Mouse (Mus musculus) left cerebral cortex, adult 11 months (tissue): ENCODE measurements at regions not wholly inside any gene's neighbourhood (a gene's known extent, or its start where the extent isn't known, plus 50 kb on each side); places are given as distances from the start of the nearest gene placed in this dataset.

Experiments used
- DNase-seq: peaks from one replicate; pipeline ENCODE4 v3.0.0; 2022; ENCODE audit warnings: low spot score

DNA sequence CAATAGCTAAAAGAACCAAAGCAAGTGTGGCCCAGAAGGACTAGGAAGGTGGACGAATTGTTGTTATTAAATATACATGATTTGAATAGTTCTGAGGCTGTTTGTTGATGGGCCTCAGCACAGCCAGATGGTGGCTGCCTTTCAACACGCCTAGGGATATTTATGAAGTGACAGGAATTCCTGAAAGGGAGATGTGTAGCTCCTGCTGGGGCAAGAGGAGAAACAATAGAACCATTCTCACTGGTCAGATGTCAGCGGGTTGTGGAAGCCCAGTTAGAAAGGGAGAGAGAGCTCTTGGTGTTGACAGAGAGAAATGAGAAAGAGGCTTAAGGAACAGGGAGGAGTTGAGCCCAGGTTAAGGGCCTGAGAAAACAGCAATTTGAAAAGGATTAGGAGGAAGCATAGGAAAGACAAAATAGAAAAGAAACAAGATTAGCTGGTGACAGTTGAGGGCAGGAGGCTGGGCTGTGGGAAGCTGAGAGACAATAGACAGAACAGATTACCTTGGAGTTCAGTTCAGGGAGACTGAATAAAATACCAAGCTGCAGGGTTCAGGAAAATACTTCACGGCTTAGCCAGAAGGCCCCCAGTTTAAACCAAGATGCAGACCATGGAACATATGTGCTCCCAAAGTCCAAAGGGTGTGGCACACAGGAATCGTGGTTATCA is 174.7 kb upstream of the Ptbp2 start:
- no peak for DNase-seq

DNA sequence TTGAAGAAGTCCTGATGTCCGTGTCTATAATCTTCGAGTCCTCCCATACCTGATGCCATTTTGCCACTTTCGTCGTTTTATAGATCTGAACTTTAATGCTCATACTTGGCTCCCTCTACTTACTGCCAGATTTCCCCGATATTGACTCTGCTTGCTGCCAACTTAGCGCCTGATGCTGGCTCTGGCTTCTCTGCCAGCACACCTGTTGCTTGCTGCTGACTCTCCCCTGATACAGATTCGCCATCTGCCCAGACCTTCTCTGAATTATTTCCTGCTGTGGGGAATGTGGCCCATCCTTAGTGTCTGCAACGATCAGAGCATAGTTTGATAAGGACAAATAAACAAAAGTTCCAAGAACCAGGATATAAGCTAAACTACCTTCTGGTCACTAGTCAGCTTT is 173.3 kb upstream of the Ptbp2 start:
- no peak for DNase-seq

DNA sequence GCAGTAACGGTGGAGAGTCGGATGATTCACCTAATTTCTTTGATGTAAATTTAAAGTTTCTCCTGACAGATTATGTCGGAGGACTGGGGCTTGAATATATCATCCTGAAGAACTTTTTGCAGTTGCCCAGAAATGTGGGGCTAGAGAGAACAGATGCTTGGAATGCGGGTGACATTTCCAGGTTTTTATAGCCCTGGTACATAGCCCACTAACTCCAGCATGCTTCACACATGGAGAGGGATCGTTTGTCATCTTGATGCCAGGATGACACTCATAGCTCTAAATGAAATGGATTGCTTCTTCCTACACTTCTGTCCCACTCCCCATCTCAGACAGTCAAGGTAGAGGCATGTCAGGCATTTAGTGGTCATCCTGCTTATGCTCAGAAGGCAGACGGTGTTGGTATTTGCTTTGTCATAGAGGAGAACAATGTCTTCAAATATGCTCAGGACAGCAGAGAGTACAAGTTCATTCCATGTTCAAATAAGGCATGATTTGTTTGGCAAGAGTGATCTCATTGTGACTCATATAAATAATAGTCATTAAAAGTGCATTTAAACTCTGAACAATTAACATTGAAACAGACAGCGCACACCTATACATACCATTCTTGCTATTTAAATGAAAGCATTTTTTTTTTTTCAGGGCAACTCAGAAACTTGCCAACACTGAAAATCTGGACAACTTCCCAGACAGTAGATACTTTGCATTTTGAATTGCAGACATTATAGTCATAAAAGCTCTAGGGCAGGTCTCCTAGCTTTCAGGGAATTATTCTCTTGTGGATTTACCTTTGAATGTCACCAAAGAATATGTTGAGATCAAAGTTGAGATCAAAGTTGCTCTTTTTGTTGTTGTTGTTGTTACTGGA is 171.7 kb upstream of the Ptbp2 start:
- DNase-seq = no peak

DNA sequence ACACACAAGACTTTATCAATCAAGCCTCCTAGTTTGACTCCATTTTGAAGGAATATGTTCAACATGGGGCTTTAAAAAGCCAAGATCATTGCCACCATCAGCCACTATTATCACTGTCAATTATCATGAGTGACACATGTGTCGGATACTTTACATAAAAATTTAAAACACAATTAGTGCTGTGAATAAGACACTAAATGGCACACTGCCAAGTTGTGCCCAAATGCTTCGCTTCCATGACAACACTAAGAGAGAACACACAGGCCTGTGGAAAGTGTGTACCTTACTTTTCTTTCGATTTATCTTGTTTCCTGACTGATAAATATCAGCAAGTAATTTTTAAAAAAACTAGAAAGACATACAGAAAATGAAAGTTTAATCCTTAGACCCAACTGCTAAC is 166.5 kb upstream of the Ptbp2 start:
- DNase-seq = no peak

DNA sequence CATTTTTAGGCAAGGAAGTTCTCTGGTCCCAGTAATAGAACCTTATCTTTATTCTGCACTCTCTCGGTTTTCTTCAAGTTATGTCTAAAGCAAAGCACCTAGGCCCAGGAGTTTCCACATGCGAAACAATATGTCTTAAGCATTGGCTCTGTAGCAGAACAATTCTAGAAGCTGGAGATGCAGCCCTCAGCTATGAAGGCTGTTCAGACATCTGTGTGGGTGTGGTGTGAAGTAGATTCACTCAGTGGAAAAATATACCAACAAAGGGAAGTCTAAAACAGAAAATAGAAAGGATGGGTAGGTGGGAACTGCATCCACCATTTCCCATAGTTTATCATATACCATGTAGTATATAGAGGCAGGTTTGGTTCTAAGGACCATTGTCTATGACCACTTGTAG is 165.8 kb upstream of the Ptbp2 start:
- no peak for DNase-seq

DNA sequence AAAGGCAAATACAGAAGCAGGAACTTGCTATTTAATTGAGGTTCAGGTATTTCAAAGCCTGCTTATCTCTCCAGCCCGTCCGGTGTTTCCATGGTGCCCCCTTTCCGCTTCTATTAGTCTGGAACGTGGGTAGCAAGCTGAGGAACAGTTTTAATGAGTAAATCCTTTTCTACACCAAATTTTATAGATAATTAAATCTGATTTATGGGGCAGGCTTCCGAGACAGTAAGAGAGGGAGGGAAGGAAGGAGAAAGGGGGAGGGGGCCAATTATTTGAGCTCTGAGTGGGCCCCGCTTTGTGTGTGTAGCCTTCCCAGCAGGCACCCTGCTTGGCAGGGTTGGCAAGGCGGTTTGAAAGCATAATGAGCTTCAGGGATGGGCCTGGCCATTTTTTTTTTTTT is 165.4 kb upstream of the Ptbp2 start:
- no peak for DNase-seq

DNA sequence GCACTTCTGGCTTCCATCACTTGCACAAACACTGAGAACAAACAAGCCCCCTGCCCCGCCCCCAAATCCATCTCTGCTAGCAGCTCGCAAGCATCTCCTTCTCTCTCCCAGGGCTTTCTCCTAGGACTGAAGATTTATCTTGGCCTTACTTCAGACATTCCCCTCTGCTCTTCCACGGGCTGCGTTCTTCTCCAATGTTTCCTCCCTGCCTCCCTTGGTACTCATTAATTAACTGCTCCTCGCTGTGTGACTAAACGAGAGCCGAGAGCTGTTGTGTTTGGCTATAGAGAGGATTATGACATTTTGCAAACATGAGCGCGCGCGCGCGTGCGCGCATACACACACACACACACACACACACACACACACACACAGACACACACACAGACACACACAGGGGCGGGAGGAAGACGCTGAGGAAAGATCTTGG is 164.8 kb upstream of the Ptbp2 start:
- DNase-seq = no peak

DNA sequence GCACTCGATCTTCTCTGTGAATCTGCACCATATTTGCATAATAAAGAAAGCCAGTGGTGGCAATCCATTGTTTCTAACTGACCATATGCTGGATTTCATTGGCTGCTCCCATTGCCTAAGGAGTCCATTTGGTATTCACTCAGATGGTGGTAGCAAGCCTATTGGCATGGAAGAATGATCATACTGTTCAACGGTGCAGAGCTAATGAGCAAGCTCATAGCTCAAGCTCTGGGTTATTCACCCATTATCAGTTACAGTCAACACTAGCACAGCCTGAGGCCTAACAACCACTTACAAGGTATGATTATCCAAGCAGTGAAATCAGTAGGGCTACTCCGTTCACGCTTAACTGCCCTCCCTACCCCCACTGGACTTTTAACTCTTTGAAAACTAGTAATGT is 162.9 kb upstream of the Ptbp2 start:
- DNase-seq = no peak

DNA sequence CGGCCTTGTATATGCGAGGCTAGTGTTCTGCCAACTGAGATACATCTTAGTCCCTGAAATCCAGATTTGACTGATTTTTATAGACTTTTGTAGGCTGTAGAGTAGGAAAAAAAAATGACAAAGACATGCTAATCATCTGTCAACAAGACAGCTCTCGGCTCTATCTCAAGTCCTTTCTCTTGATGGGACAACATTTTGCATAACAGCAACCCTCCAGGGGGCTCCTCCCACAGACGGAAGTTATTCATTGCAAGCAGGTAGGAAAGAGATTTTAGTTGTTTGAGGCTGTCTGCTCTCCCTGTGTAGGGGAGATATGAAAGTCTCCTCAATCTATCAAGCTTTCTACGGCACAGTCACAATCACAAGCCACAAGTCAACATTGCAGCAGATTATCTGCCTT is 159.8 kb upstream of the Ptbp2 start:
- DNase-seq = no peak

DNA sequence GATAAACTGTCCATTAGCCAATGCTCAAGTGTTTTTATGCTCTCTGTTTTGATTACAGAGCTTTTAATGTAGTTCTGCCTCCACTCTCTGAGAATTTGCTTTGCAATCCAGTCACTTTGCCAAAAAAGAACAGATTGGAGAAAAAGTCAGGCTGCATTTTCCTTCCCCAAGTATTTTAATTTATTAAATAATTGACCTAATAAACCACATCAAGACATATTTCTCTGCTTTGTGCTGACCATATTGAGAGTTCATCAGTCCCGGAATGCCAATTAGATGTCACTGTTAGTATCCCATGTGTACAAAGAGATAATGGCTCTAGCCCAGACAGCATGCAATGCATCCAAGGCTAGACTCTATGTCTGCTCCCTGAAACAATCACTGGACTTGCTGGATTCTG is 154.8 kb upstream of the Ptbp2 start:
- no peak for DNase-seq

DNA sequence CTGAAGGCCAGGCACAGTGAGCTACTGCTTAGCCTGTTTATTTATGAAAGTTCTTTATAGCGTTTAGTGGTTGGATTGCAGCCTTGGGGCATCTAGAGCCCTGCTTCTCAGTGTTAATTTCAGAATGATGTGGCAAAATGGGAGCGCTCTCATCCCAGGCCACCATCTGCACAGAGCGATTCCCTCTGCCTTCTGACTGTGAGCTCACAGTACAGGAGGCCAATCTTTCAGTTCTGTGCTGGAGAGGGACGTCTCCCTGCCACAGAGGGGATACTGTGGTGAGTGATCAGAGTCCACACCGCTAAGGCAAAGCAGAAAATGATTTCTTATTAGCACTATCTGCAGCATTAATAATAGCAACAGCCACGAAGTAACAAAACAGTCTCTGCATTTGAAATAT is 154.2 kb upstream of the Ptbp2 start:
- no peak for DNase-seq

DNA sequence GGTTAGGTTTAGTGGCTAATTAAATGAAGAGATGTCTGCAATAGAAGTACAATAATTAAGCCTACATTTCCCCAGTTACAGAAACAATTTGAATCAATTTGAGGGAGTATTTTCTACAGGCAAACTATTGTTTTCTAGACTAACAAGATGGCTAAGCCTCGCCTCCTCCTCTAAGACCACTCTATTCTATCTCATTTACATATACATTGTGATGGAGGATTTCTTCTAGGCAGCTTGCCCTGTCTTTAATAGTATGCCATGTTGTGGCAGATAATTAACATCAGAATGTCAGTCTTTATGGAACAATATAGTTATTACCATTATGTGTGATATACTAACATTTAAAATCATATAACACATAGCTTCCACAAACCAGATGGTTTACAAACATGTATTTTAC is 152.3 kb upstream of the Ptbp2 start:
- DNase-seq = no peak

DNA sequence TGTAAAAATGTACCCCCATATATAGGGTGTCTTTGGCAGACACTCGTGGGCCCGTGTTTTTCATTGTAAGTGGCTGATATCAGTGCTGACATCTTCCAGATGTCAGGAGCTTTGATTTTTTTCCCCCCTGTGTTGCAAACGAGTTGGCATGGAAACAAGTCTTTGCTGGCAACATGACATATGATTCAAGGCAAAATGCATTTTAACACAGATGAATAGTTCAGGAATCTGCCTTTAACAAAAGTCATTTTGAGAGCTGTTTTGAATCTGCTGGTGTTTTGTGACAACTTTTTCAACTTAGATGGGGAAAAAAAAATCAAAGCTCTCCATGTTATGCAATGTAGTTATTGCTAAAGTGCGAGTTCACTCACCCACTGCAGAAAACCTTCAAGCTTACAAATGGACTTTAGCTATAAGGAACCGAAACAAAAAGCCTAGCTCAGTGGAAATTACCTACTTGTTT is 148.8 kb upstream of the Ptbp2 start:
- DNase-seq = no peak

DNA sequence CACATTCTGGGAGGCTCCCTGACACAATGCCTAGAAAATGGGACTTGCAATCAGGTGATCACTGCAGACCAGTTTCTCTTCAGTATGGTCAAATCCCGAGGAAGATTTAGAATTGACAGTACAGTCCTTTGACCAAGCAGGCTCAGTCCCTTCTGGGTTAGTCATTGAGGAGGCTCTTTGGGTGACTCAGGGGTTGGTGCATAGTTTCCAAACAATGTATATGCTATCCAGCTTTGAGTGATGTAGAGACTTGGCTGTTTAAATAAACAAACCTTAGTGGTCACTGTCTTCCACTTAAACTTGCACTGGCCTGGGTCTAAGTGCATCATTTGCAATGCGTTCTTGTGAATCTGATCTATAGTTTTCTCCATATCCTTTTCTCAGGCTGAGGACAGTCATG is 144.0 kb upstream of the Ptbp2 start:
- no peak for DNase-seq

DNA sequence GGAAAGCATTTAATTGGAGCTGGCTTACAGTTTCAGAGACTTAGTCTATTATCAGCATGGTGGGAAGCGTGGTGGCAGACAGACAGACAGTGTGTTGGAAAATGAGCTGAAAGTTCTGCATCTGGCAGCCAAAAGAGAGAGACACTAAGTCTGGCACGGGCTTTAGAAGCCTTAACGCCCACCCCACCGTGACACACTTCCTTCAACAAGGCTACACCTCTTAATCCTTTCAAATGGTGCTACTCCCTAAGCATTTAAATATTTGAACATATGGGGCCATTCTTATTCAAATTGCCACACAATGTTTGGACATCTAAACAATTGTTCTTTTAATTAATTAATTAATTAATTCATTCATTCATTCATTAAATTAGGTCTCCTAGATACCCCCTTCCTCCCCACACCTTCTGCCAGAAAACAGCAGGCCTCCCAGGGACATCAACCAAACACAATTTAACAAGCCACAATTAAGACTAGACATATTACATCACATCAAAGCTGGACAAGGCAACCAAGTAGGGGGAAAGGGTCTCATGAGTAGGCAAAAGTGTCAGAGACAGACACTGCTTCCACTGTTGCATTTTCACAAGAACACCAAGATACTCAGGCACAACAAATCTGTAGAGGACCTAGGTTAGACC is 135.4 kb upstream of the Ptbp2 start:
- no peak for DNase-seq

DNA sequence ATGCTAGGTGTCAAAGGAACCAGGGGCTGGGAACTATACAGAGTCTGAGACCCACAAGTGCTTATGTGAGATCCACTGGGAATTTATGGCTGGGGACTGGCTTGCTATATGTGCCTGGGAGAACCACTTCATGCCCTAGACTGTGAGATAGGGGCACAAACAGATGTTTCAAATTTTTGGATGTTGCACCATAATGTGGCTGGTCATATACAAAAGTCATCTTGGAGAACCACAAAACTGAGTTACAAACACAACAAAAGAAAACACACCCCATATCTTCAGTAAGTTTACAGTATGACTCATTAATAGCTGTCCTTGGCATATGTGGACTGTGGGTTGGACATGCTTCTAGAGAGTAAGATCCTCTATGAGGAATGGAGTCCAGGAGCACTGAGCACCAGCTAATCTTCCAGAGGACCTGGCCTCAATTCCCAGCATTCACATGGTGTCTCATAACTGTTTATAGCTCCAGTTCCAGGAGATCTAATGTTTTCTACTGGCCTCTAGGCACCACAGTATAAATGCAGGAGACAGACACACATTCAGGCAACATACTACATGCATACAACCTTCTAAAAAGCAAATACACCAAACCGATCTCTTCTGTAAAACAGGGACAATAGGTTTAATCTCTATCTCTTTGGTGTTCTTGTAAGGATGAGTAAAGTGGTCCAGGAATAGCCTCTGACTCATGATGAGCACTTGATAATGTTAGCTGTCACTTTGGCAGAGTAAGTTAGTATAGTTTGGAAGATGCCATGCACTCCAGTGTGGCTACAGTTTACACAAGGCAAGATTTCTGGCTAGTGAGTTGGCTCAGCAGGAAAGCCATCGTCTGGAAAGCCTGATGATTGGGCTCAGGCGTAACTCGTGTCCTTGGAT is 132.0 kb upstream of the Ptbp2 start:
- no peak for DNase-seq

DNA sequence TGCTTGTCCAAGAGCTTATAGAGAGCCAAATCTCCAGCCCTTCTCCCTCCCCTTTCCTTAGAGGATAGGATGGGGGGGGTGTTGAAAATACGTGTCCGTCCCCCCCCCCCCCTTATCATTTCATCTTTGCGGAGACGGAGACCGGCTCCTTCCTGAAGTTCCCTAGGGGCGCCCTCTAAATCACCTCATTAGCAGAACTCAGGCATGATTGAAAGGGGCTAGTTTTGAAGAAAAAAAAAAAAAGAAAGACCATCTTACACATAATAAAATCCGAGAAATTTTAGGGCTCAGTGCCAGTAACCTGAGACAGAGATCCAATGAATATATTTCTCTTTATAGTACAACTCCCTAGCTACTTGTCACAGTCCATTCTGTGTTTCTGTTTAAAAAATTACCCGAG is 127.3 kb upstream of the Ptbp2 start:
- DNase-seq = no peak

DNA sequence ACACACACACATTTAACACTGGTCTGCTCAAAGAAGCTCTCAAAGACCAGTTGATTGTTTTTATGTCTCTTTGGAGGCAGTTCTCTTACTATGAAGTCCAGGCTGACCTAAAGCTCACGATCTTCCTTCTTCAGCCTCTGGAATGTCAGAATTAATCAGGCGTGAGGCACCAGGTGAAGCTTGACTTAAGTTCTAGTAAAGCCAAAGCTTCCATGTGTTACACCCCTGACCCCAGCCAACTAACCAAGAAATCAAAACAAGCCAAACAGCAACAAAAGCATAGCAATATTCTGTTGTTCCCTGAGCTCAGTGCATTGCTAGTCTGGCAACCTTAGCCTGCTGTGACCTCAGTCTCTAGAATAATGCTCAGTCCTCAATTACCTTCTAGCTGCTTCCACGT is 120.0 kb upstream of the Ptbp2 start:
- no peak for DNase-seq

DNA sequence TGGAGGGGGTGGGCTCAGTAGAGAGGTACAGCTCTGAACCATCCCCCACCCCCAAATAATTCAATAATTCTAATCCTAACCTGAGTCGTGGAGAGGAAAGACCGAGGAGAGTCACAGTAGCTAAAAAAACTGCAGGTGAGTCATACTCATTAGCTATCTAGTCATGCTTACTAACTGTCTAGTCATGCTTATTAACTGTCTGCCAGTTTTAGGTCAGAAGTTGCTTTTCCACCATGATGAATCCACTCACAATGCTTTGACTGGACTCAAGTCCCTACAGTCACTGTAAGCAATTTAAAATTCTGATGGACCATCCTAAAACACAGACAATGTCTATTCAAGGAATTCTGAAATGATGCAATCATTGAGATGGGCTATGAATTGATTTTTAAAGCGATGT is 110.9 kb upstream of the Ptbp2 start:
- no peak for DNase-seq

DNA sequence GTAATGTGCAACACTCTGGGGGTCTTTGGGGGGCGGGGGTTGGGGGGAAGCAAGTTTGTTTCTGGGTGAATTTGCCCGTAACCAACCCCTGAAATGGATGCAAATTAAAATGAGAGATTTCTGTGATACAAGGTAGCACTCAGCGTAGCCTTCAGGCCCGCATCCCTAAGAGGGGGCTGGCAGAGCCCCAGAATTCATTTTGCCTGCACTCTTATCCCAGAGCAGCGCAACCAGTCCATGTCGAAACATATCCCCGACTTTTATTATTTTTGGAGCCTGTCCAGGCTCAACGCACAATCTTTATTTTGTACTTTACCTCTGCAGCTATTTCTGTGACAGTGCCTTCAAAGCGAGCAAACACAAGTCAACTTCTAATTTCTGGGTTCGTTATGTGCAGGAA is 109.8 kb upstream of the Ptbp2 start:
- DNase-seq = no peak

DNA sequence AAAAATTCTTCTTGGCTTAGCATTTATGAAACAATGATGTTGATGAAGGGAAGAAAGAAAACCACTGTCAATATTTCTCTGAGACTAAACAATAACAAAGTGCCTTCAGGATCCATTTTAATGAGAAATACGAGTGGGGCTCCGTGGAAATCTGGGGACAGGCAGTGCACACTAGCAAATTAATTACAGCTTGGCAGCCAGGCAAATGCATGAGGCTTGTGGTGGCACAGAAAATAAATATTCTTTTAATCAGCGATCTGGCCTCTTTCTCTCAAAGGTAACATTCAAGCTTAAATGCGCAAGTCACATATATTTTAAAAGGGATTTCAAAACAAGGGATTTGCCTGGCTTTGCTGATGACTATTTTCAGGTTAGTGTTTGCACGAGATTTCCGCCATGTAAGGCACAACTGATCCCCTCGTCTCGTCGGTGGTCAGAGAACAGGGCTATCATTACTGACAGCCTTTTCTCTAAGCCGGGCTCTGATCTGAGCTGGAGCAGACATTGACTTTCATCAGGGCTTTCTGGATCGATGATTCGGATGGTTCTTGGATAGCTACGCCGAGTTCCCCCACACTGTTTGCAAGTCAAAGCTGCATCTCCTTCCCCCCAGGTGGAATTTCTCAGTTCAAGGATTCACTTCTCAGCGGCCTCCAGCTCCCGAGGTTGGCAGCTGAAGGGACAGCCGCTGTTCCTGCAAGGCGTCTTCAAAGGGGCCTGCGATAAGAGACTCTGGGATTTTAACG is 109.1 kb upstream of the Ptbp2 start:
- no peak for DNase-seq
